Mouse (Mus musculus) adrenal gland, adult 2 months (tissue): ENCODE measurements around the gene Hmgb1. TPM values are rescaled to one million over a fixed set of nuclear protein-coding genes. Genes with fewer than 3 reads are reported as not detected.
A peak's percentile ranks its signal among the peaks of the same experiment; 100 is the strongest.
"Not testable (repeated sequence)": the region's sequence is repeated elsewhere in the genome, so short reads cannot be mapped to it uniquely, and the experiment has no call there.

Experiments
- DNase-seq: peaks from one replicate; pipeline ENCODE4 v3.0.0; 2021
- polyA plus RNA-seq: library from polyadenylated mRNA; depleted of rRNA; stranded (reverse); fragments of >200 nt; gene quantifications from 2 replicates; pipeline ENCODE4 v1.2.3, GENCODE M21; 2012
- total RNA-seq, 2 experiments: library from RNA; stranded (reverse); gene quantifications; 2 replicates each; pipeline ENCODE4 v1.2.3; 2021

Gene Hmgb1
- total and polyA plus RNA-seq, 3 experiments: 7.5 to 135 (median 128) TPM

GRCm38 (mm10) chr5:149150882-149151281 lies 33.4 kb downstream of the Hmgb1 start:
- no peak for DNase-seq

GRCm38 (mm10) chr5:149147386-149148000 lies 36.8 kb downstream of the Hmgb1 start:
- DNase-seq: no peak

DNA sequence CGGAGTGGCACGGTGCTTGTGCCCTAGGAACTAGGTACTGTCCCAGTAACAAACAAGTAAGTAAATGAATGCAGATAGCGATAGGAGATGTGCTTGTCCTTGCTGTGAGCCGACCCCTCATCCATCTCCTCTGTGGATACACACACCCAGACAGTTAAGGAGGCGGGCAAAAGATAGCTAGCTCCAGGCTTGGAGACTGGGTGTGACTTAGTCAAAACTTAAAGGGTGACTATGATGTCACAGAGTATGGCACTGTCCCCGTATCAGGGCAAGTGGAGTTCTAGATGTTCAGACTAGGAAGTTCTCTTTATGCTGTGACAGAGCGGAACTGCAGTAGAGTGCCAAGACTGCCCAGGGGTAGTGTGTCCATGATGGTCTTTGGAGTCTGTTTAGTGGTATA lies 37.6 kb downstream of the Hmgb1 start:
- DNase-seq: no peak

- peak; percentile 56 for DNase-seq
Measured at GRCm38 (mm10) chr5:149143766-149144375, 40.4 kb downstream of the Hmgb1 start.

- not testable (repeated sequence) for DNase-seq
Measured at GRCm38 (mm10) chr5:149141155-149141554, 43.1 kb downstream of the Hmgb1 start.

DNA sequence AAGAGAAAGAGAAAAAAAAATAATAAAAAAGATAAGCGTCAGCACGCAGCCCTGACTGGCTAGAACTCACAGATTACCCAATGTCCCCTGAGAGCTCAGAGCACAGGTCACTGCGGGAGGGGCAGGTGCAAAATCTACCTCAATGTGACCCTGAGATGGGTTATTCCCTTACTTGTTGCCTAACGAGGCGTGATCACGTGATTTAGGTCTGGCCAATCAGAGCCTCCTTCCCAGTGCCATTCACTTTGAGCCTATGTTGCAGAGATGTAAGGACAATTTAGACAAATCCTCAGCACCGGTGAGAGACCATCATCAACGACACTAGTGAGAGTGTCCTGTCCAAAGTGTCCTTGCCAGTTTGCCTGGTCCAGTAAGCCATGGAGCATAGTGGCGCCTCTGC lies 44.0 kb downstream of the Hmgb1 start:
- DNase-seq: no peak

DNA sequence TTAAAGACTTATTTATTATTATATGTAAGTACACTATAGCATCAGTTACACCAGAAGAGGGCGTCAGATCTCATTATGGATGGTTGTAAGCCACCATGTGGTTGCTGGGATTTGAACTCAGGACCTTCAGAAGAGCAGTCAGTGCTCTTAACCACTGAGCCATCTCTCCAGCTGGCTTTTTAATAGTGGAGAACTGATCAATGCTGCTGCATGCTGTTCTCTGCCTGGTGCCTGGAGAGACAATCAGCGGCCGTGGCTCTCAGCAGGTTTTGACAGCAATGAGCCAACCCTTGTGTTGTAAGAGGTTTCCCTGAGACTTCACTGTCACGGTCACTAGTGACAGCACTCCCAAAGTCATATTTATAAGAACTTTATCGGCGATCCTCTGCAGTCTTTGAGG lies 46.2 kb downstream of the Hmgb1 start:
- not testable (repeated sequence) for DNase-seq

DNA sequence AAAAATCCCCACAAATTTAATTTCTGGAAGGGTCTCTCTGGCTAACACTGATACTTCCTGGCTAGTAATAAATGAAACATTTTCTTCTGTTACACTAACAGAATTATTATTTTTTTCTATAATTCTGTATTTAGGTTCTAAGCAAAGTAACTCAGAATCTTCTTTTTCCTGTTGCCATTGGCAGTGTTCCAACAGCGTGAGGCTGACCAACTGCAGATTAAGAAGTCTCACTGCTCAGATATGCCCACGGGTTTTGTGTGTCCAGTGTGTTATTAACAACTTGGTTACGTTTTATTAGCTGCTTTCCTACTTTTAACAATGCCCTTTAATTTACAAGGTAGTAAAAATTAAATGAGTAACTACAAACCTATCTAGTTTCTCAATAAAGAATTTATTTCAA lies 46.8 kb downstream of the Hmgb1 start:
- DNase-seq: no peak

GRCm38 (mm10) chr5:149136933-149137365 lies 47.3 kb downstream of the Hmgb1 start:
- DNase-seq: peak; percentile 20

GRCm38 (mm10) chr5:149135455-149136354 lies 48.6 kb downstream of the Hmgb1 start:
- peak; percentile 7 for DNase-seq

GRCm38 (mm10) chr5:149134751-149135454 lies 49.4 kb downstream of the Hmgb1 start:
- DNase-seq: no peak

GRCm38 (mm10) chr5:149128473-149128872 lies 55.8 kb downstream of the Hmgb1 start:
- no peak for DNase-seq

DNA sequence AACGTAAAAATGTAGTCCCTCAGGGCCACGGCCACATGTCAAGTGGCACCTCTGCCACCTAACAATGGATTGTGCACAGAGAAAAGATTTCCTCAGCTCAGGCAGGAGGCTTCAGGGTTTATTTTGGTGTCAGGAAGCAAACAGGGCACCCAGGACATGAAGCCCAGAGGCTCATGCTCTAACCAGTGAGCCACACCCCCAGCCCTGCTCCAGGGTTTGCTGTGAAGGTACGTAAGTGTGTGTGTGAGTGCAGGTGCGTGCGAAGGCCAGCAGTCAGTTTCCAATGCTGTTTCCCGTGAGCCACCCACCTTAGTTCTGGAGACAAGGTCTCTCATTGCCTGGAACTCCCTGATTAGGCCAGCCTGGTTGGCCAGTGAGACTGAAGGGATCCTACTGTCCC lies 60.5 kb downstream of the Hmgb1 start:
- DNase-seq: no peak

DNA sequence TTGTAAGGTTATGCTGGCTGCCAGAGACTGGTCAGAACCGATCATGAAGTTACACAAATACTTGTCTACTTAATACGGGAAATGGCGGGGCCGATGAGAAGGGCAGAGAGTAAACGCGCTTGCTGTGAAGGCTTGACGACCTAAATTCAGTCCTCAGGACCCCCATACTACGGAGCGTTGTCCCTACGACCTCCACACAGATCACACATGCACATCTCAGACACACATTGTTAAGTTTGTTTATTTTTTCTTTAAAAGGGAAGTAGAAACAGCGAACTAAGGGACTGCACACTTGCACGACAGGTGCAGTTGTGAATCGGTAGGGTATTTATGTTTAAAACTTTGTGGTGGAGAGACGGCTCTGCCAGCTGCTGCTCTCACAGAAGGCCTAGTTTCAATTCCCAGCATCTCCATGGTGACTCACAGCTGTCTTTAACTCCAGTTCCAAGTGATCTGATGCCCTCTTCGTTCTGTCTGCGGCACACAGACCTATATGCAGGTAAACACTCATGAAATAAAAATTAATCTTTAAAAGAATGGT lies 64.9 kb downstream of the Hmgb1 start:
- no peak for DNase-seq

GRCm38 (mm10) chr5:149117815-149118547 lies 66.3 kb downstream of the Hmgb1 start:
- no peak for DNase-seq

- DNase-seq: no peak
Measured at GRCm38 (mm10) chr5:149114587-149114986, 69.7 kb downstream of the Hmgb1 start.

- DNase-seq: no peak
Measured at GRCm38 (mm10) chr5:149114034-149114433, 70.3 kb downstream of the Hmgb1 start.

DNA sequence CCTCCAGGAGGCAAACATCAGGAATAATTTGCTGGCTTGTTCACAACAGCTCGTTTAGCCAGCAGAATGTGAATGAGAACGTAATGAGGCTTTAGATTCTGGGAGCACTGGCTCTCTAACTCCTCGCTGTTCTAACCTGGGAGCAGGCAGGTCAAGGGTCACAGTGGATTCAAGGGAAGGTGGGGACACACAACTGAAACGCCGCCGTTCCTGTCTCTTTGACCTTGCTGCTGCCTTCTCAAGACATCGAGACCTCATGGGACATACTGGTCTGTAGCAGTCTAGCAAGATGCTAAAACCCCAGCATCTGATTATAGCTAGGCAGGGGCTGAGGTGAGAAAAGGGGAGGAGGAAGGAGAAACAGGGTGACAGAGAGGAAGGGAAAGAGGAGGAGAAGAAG lies 70.8 kb downstream of the Hmgb1 start:
- DNase-seq: no peak

DNA sequence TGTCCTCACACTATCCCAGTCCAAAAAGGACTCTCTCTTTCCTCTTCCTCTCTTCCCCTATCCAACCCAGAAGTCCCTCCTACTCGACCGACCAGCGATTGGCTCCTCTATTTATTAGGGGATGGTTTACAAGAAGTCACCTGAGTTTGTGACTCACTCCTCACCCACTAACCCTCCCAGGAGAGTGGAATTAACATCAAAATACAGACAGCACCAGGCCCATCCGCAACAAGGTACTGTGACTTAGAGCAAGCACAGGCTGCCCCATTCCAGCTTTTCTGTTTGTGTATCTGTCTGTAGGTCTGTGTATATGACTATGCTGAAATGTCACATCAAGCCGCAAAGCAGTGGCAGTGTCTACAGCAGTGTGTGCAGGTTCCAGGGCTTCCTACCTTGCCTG lies 71.7 kb downstream of the Hmgb1 start:
- no peak for DNase-seq

DNA sequence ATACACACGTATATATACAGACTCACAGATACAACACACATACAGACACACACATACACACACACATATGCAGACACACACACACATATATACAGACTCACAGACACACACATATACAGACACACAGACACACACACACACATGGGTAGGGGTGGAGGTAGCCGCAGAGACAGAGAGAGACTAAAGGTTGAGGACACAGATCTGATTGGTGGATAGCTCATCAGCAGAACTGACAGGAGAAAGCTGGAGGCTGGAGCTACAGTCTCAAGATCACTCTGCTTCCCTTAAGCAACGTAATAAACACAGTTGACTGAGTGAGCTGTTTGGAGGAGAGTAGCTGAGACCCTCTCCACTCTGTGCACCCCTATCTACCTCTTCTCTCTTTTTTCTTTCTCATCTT lies 75.1 kb downstream of the Hmgb1 start:
- DNase-seq: no peak

GRCm38 (mm10) chr5:149108178-149108577 lies 76.1 kb downstream of the Hmgb1 start:
- peak; percentile 52 for DNase-seq
